Mouse (Mus musculus) left cerebral cortex, postnatal 14 days (tissue): ENCODE measurements around the gene Ppp1r27. TPM values are rescaled to one million over a fixed set of nuclear protein-coding genes. Genes with fewer than 3 reads are reported as not detected.

Source experiments
- DNase-seq, 2 experiments: peaks; one replicate each; pipeline ENCODE4 v3.0.0; 2021 to 2022; ENCODE audit warnings: low spot score in 2 of 2, mixed read lengths in 1 of 2
- intact Hi-C: fragments of 180-260 bp; cut with DNase I; formaldehyde crosslinking; loops from one replicate; pipeline ENCODE4 v1.15.1; 2025
- total RNA-seq, 2 experiments: library from RNA; stranded (reverse); gene quantifications; 2 replicates each; pipeline ENCODE4 v1.2.3; 2021

Gene Ppp1r27
- total RNA-seq, 2 experiments from 2014 or later = not detected

GRCm38 (mm10) chr11:120549168-120549945 lies 1.6 kb downstream of the Ppp1r27 start, which contains the start of gene Mcrip1:
TSS of gene Mcrip1 (minus strand) at chr11:120549727.
- intact Hi-C loops = no loop called here
- peak; percentile 91 to 95 for DNase-seq

- intact Hi-C loops = no loop called here
- no peak for DNase-seq
Measured at GRCm38 (mm10) chr11:120548786-120549167, 2.2 kb downstream of the Ppp1r27 start.

- no peak for DNase-seq
- intact Hi-C loops = no loop called here
Measured at GRCm38 (mm10) chr11:120548214-120548613, 2.7 kb downstream of the Ppp1r27 start.

GRCm38 (mm10) chr11:120547469-120547868 lies 3.5 kb downstream of the Ppp1r27 start:
- intact Hi-C loops = no loop called here
- peak in 1 of 2 experiments; percentile 25 for DNase-seq

GRCm38 (mm10) chr11:120545964-120546363 lies 5.0 kb downstream of the Ppp1r27 start:
- DNase-seq = no peak
- intact Hi-C loops = no loop called here

- intact Hi-C loops = no loop called here
- no peak for DNase-seq
Measured at GRCm38 (mm10) chr11:120542376-120542775, 8.6 kb downstream of the Ppp1r27 start.

GRCm38 (mm10) chr11:120541907-120542306 lies 9.0 kb downstream of the Ppp1r27 start:
- no peak for DNase-seq
- intact Hi-C loops = no loop called here

GRCm38 (mm10) chr11:120539285-120540014 lies 11.5 kb downstream of the Ppp1r27 start:
- no peak for DNase-seq
- intact Hi-C loops = no loop called here

GRCm38 (mm10) chr11:120538955-120539284 lies 12.0 kb downstream of the Ppp1r27 start:
- intact Hi-C loops = no loop called here
- DNase-seq = no peak

- no peak for DNase-seq
- intact Hi-C loops = no loop called here
Measured at GRCm38 (mm10) chr11:120538485-120538884, 12.4 kb downstream of the Ppp1r27 start.

GRCm38 (mm10) chr11:120535804-120536203 lies 15.1 kb downstream of the Ppp1r27 start:
- DNase-seq = no peak
- intact Hi-C loops = no loop called here

GRCm38 (mm10) chr11:120535145-120535544 lies 15.8 kb downstream of the Ppp1r27 start:
- no peak for DNase-seq
- intact Hi-C loops = no loop called here

GRCm38 (mm10) chr11:120534093-120534492 lies 16.8 kb downstream of the Ppp1r27 start:
- intact Hi-C loops = no loop called here

GRCm38 (mm10) chr11:120531646-120532045 lies 19.3 kb downstream of the Ppp1r27 start:
- no peak for DNase-seq
- intact Hi-C loops = no loop called here

More at GRCm38 (mm10) chr11:120534093-120534492, 16.8 kb downstream of the Ppp1r27 start:
- DNase-seq = no peak

GRCm38 (mm10) chr11:120530085-120530964 lies 20.6 kb downstream of the Ppp1r27 start, which contains the start of gene Gcgr:
TSS of gene Gcgr (plus strand) at chr11:120530699.
- intact Hi-C loops = no loop called here
- no peak for DNase-seq

GRCm38 (mm10) chr11:120528903-120529302 lies 22.0 kb downstream of the Ppp1r27 start:
- no peak for DNase-seq
- intact Hi-C loops = no loop called here

- no peak for DNase-seq
- intact Hi-C loops = no loop called here
Measured at GRCm38 (mm10) chr11:120527690-120528354, 23.1 kb downstream of the Ppp1r27 start.

GRCm38 (mm10) chr11:120525959-120526358 lies 25.0 kb downstream of the Ppp1r27 start:
- no peak for DNase-seq
- intact Hi-C loops = no loop called here

- intact Hi-C loops = no loop called here
- DNase-seq = no peak
Measured at GRCm38 (mm10) chr11:120522581-120522980, 28.4 kb downstream of the Ppp1r27 start.
